Mouse (Mus musculus) liver, embryonic 14.5 days (tissue): ENCODE measurements around the gene Appl2. TPM values are rescaled to one million over a fixed set of nuclear protein-coding genes. Genes with fewer than 3 reads are reported as not detected.
A peak's percentile ranks its signal among the peaks of the same experiment; 100 is the strongest.

Source experiments
- ATAC-seq: fragments of 200-750 bp; cut with Nextera tagmentation; 2 replicates; pipeline ENCODE4 v1.8.0; 2017; ENCODE audit warnings: moderate number of reproducible peaks, mild to moderate bottlenecking, moderate library complexity; ENCODE audit not compliant: insufficient read depth
- DNase-seq, 3 experiments: peaks; one replicate each; pipeline ENCODE4 v3.0.0-alpha.2; 2012 to 2013; ENCODE audit warnings: low read depth in 3 of 3, low spot score in 3 of 3
- H3K27ac ChIP-seq: fragments of 300-500 bp; sonication (generic); 2 replicates; pipeline ENCODE4 v1.5.1; 2014; ENCODE audit warnings: moderate library complexity, mild to moderate bottlenecking, control low read depth, inconsistent platforms
- H3K27me3 ChIP-seq: fragments of 300-500 bp; sonication (generic); 2 replicates; pipeline ENCODE4 v1.6.1; 2014; ENCODE audit warnings: mild to moderate bottlenecking, low read length, moderate library complexity; ENCODE audit not compliant: control insufficient read depth, insufficient read depth
- H3K36me3 ChIP-seq: fragments of 300-500 bp; sonication (generic); replicated peaks from 2 replicates; pipeline ENCODE4 v1.6.1; 2014; ENCODE audit warnings: low read depth; ENCODE audit not compliant: control insufficient read depth, insufficient read depth
- H3K4me1 ChIP-seq, 2 experiments: fragments of 200-500 bp in 1 of 2; fragments of 300-500 bp in 1 of 2; sonication (generic) in 1 of 2; replicated peaks; 2 replicates each; pipeline ENCODE4 v1.6.1; 2012 to 2014; ENCODE audit warnings: antibody characterized with exemption in 1 of 2, inconsistent platforms in 1 of 2, low read length in 1 of 2; ENCODE audit not compliant: control insufficient read depth in 2 of 2, insufficient read depth in 2 of 2
- H3K4me2 ChIP-seq: fragments of 300-500 bp; sonication (generic); 2 replicates; pipeline ENCODE4 v1.6.1; 2014; ENCODE audit warnings: low read depth, mild to moderate bottlenecking, control low read depth, moderate library complexity
- H3K4me3 ChIP-seq, 2 experiments: fragments of 200-500 bp in 1 of 2; fragments of 300-500 bp in 1 of 2; sonication (generic) in 1 of 2; 2 replicates each; pipeline ENCODE4 v1.5.1; 2012 to 2014; ENCODE audit warnings: low read depth in 2 of 2, low read length in 2 of 2, mild to moderate bottlenecking in 2 of 2, control low read depth in 1 of 2, inconsistent platforms in 1 of 2, moderate library complexity in 1 of 2; ENCODE audit not compliant: insufficient read depth in 1 of 2
- H3K9ac ChIP-seq: fragments of 300-500 bp; sonication (generic); replicated peaks from 2 replicates; pipeline ENCODE4 v1.6.1; 2014; ENCODE audit warnings: mild to moderate bottlenecking, control low read depth, moderate library complexity
- H3K9me3 ChIP-seq: fragments of 300-500 bp; sonication (generic); 2 replicates; pipeline ENCODE4 v1.6.1; 2016; ENCODE audit warnings: low read length, mixed read lengths; ENCODE audit not compliant: control insufficient read depth
- CTCF ChIP-seq: IDR thresholded peaks from 2 replicates; pipeline ENCODE4 v1.5.1; 2016; ENCODE audit warnings: antibody characterized with exemption, low read depth, control low read depth
- EP300 ChIP-seq: IDR thresholded peaks from 2 replicates; pipeline ENCODE4 v1.6.1; 2016; ENCODE audit warnings: antibody characterized with exemption, low read depth
- WGBS: fragments of 180-500 bp; shearing (Covaris S2); extraction: QIAGEN DNeasy Blood & Tissue Kit; methylation state at CpG from one replicate; pipeline ENCODE4 v1.1.7; 2014; ENCODE audit not compliant: insufficient replicate concordance; 5-methylcytosine and 5-hydroxymethylcytosine counted together
- polyA plus RNA-seq, 2 experiments: library from polyadenylated mRNA; depleted of rRNA in 1 of 2; stranded (reverse) in 1 of 2; unstranded in 1 of 2; fragments of >200 nt; fragmentation: Nextera tagmentation in 1 of 2; extraction: Ambion mirVana in 1 of 2; gene quantifications; 2 replicates each; pipeline versions ENCODE4 v1.2.1 to v1.2.3; 2012 to 2014

The Appl2 gene
- 4.6 and 6.9 TPM in 2 replicates for polyA plus RNA-seq (2012; rRNA removed)
- polyA plus RNA-seq (2014; fragmentation: Nextera tagmentation; extraction: Ambion mirVana) = 5.4 and 8.7 TPM in 2 replicates

DNA sequence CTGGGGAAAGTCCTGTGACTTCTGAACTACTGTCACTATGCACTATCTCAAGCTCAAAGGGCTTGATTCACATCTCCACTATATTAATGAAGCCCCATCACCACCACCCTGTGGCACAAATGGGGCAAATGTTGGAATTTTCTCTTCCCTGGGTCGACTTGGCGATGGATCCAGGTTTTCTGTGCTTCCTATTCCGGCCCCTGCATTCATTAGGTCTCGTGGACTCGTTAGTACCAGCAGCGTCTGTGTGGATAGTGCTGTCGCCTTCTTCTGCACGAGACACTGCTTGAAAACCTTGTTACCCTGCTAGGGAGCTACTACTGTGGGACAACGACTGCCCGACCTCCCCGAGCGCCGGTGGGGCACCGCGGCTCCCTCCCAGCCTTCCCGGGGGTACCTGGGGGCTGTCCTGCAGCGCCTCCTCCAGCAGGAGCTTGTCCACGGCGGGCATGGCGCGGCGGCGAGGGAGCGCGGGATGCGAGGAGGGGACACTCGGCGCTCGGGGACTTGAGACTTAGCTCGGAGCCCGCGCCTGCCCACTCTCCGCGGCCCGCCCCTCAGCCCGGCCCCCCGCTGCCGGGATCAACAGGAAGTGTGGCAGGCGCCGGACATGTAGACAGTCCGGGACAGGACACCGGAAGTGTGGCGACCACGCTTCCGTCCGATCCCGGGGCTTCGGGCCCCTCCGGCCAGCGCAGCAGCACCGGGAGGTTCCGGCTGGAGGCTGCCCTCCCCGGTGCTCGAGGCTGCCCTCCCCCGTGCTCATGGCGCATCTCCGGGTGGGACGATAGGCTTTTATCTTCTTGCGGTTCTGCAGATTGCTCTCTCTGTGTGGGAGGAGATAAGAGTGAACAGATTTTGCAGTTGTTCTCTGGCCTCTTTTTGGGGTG lies at the start of gene Appl2:
Gene Appl2 (minus strand): TSS at position 608 of the 890 bp plus-strand sequence.
- H3K9ac ChIP-seq = peak within 1 kb of the TSS; percentile 13
- peak within 1 kb of the TSS; percentile 52 to 67 for H3K4me3 ChIP-seq
- peaks cover 25% of the 10 kb centered on the region for H3K27me3 ChIP-seq
- peak; percentile 63 for ATAC-seq
- WGBS = under 1% methylated on average over 56 of the region's 59 CpGs
- no peaks in the 10 kb centered on the region for H3K9me3 ChIP-seq
- H3K4me2 ChIP-seq = peak within 1 kb of the TSS; percentile 56
- peaks cover 14 to 36% of the 10 kb centered on the region in 2 experiments for H3K4me1 ChIP-seq
- no peak within 1 kb of the TSS for H3K27ac ChIP-seq
- DNase-seq = peak in 2 of 3 experiments; percentile 24 to 41
- TF ChIP-seq EP300 = no peak
- 0 out of 2 replicates have a peak, but pooled peaks have one; percentile 4 for TF ChIP-seq CTCF
- H3K36me3 ChIP-seq = no peaks in the 10 kb centered on the region

DNA sequence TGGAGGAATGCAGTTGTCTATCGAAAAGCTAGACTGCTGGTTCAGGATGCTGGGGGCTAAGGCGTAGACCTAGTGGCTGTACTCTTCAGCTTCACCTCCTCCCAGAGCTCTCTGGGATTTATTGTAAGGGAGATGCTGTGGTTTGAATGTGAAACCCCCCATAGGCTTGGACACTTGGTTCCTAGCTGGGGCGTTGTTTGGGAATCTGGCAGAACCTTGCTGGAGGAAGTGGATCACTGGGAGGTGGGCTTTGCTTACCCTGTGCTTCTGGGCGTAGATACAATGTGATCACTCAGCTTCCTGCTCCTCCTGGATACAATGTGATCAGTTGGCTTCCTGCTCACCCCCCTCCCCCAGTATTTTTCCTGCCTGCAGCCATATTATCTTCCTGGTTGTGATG lies 47.7 kb upstream of the Appl2 start:
- no peak overlapping the region for H3K4me2 ChIP-seq
- no peak overlapping the region for H3K27ac ChIP-seq
- TF ChIP-seq EP300 (no peak), CTCF (no peak)
- H3K4me1 ChIP-seq = peaks cover 0 to 3% of the 10 kb centered on the region in 2 experiments; a peak in 1 of 4 replicates
- H3K36me3 ChIP-seq = no peaks in the 10 kb centered on the region
- H3K9me3 ChIP-seq = no peaks in the 10 kb centered on the region
- no peaks in the 10 kb centered on the region for H3K27me3 ChIP-seq
- DNase-seq = no peak
- no peak for ATAC-seq
- H3K4me3 ChIP-seq = no peak overlapping the region
- no peak overlapping the region for H3K9ac ChIP-seq
- WGBS = 52% methylated on average over 4 of the region's 4 CpGs

DNA sequence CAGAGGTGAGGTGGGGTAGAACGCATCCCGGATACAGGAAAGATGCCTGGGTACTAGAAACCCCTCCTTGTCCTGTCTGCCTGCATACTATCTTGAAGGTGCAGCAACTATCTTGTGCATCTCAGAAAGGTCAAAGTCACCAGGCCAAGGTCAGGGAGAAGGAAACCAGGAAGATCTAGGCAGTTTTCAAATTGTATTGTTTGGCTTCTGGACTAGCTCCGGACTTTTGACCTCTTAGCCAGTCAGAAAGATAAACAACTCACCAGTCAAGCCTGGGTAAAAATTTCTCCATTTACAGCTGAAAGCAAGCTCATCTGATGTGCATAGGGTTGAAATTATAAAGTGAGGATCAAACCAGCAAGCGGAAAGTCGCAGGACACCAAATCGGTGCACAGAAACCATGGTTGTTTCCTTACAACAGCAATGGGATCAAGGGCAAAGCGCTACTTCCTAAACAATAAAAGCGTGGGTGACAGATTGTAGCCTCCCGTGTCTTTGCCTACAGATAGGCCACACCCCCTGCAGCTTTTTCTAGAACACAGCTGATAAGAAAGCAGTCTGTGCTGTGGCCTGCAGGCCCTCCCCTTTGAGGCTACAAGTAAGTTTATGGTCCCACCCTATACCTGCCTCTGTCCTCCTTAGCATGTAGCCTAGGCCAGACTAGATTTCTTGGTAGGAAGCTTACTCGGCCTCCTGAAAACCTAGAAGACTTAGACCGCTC lies 43.8 kb upstream of the Appl2 start:
- no peak for ATAC-seq
- peak in 1 of 3 experiments; percentile 2 for DNase-seq
- 54% methylated on average over 11 of the region's 11 CpGs for WGBS
- Histone ChIP-seq H3K9ac (no peak overlapping the region), H3K4me1 (peaks cover 0 to 3% of the 10 kb centered on the region in 2 experiments; a peak in 1 of 4 replicates), H3K9me3 (no peaks in the 10 kb centered on the region), H3K4me3 (no peak overlapping the region), H3K27ac (no peak overlapping the region), H3K27me3 (no peaks in the 10 kb centered on the region), H3K36me3 (no peaks in the 10 kb centered on the region), H3K4me2 (no peak overlapping the region)
- TF ChIP-seq EP300 (no peak), CTCF (no peak)

DNA sequence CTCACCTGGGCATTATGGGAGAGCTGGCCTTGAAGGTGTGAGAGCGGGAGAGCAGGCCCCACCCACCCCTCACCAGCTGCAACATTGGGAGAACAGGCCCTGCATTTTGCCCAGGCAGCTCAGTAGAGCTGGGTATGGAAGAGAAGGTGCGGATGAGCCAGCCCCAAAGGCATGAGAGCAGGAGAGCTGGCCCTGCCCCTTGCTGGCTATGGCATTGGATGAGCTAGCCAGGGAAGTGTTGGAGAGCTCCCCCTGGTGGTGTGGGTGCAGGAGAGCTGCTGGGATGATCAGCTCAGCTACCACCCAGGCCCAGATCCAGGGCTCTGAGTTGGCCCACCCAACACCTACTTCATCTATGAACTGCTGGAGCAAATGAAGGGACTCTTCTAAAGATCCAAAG lies 39.7 kb upstream of the Appl2 start:
- TF ChIP-seq EP300 = no peak
- peak; percentile 45; the same call in 1 of the 2 replicates for TF ChIP-seq CTCF
- H3K9me3 ChIP-seq = no peaks in the 10 kb centered on the region
- no peaks in the 10 kb centered on the region for H3K27me3 ChIP-seq
- WGBS = 74% methylated on average over 2 of the region's 2 CpGs
- peaks cover 0 to 3% of the 10 kb centered on the region in 2 experiments; a peak in 1 of 4 replicates for H3K4me1 ChIP-seq
- ATAC-seq = no peak
- no peak overlapping the region for H3K9ac ChIP-seq
- DNase-seq = no peak
- H3K4me3 ChIP-seq = no peak overlapping the region
- H3K36me3 ChIP-seq = no peaks in the 10 kb centered on the region
- H3K4me2 ChIP-seq = no peak overlapping the region
- no peak overlapping the region for H3K27ac ChIP-seq
